In the genomic region with DNA sequence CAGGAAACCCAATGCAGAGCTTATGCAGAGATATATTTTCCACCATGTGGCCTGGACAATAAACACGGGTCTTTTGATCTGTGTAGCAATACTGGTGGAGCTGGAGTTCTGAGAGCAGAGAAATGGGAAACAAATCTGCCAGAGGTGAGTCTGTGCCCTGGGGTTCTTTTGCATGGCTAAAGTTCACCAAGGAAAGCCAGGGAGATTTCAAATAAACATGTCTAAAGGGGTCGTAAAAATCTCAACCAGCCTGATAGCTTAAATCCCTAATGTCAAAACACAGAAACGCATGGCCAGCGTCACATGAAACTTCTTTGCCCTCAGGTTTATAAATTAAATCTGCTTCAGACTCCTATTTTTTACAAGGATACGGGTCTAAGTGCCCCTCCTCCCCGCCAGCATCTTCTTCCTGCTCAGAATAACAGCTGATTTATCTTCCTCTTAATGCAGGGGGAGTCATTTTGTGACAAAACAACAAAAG, we compare ENCODE assay signal across 10 mouse cellular contexts.
DNase-seq lines count a peak whose midpoint lies in the region; ATAC-seq and TF ChIP-seq lines count a peak whose summit lies in the region.
"Had no signal": no experiment of that assay in that cellular context is flagged by ENCODE, and none has a peak within 500 bp of the region (broad histone marks: within the 10 kb centered on the region; RNA-seq: fewer than 3 reads in every experiment).

No protein-coding gene starts in this region.

- WGBS in hindbrain, postnatal 0 days: 57% methylated on average over 6 of the region's 6 CpGs

- no peak for DNase-seq in gastrocnemius, adult 2 months
- no peak for DNase-seq in gastrocnemius, adult 8-10 months (ENCODE audit: low spot score in 2 of 2)
- DNase-seq in embryo, embryonic 9.5 days (ENCODE audit: extremely low spot score): peak; percentile 26
- no peak for DNase-seq in hindbrain, postnatal 0 days (ENCODE audit: low spot score)
- DNase-seq in T-cell, adult 2 months (ENCODE audit: low spot score): no peak
- DNase-seq in layer of hippocampus, postnatal 25 days (ENCODE audit: extremely low spot score in 1 of 2, low spot score in 1 of 2): no peak
- DNase-seq: liver, embryonic 13.5 days; right cerebral cortex, adult 18-20 months had no signal

- no peak for TF ChIP-seq CTCF in gastrocnemius, adult 2 months (IDR thresholded peaks at IDR 0.05)
- no peak for TF ChIP-seq CTCF in hindbrain, postnatal 0 days (IDR thresholded peaks at IDR 0.05; ENCODE audit: low read depth)

- H3K79me2 ChIP-seq in myocyte (ENCODE audit: control insufficient read depth, insufficient read depth): no peaks in the 10 kb centered on the region

- peak overlapping the region; percentile 46 for H3K4me3 ChIP-seq in gastrocnemius, adult 2 months
- H3K4me3 ChIP-seq in hindbrain, postnatal 0 days (ENCODE audit: low read length): no peak overlapping the region
- H3K4me3 ChIP-seq in myocyte: no peak overlapping the region
- H3K4me3 ChIP-seq: liver, embryonic 13.5 days had no signal

- H3K4me1 ChIP-seq in hindbrain, postnatal 0 days (ENCODE audit: insufficient read depth, low read length): 0 out of 2 replicates have a peak, but pooled peaks cover 4% of the 10 kb centered on the region
- H3K4me1 ChIP-seq: liver, embryonic 13.5 days had no signal

- H3K9ac ChIP-seq in hindbrain, postnatal 0 days (replicated peaks; ENCODE audit: low read length): no peak overlapping the region
- H3K9ac ChIP-seq: liver, embryonic 13.5 days had no signal

- intact Hi-C loops in gastrocnemius, adult 2 months (cut with DNase I): no loop called here

- H3K27ac ChIP-seq in gastrocnemius, adult 2 months: no peak overlapping the region
- H3K27ac ChIP-seq in hindbrain, postnatal 0 days: no peak overlapping the region
- H3K27ac ChIP-seq: liver, embryonic 13.5 days had no signal

- H3K27me3 ChIP-seq in hindbrain, postnatal 0 days (ENCODE audit: insufficient read depth, low read length): no peaks in the 10 kb centered on the region
- no peaks in the 10 kb centered on the region for H3K27me3 ChIP-seq in myocyte (ENCODE audit: control insufficient read depth, insufficient read depth, insufficient read length)
- H3K27me3 ChIP-seq: liver, embryonic 13.5 days had no signal

- H3K4me2 ChIP-seq in hindbrain, postnatal 0 days (ENCODE audit: low read depth, low read length): peak overlapping the region; percentile 26
- peak overlapping the region; percentile 38 for H3K4me2 ChIP-seq in myocyte (ENCODE audit: low read depth)
- H3K4me2 ChIP-seq: liver, embryonic 13.5 days had no signal

- H3K9me3 ChIP-seq in hindbrain, postnatal 0 days (ENCODE audit: low read length): no peaks in the 10 kb centered on the region
- H3K9me3 ChIP-seq: liver, embryonic 13.5 days had no signal

- ATAC-seq in hindbrain, postnatal 0 days: no peak
- ATAC-seq in cerebellum, adult (ENCODE audit: insufficient number of reproducible peaks, low FRiP score, low TSS enrichment): no peak

- no peaks in the 10 kb centered on the region for H3K36me3 ChIP-seq in hindbrain, postnatal 0 days (ENCODE audit: insufficient read depth, low read length)
- H3K36me3 ChIP-seq in myocyte (ENCODE audit: control insufficient read depth, insufficient read depth): no peaks in the 10 kb centered on the region
- H3K36me3 ChIP-seq: liver, embryonic 13.5 days had no signal

- H3ac ChIP-seq in myocyte (ENCODE audit: control insufficient read depth, insufficient read length): no peak overlapping the region

- TF ChIP-seq POLR2A in myocyte (IDR thresholded peaks at IDR 0.05; ENCODE audit: insufficient read length, low read depth): no peak

TF ChIP-seq in myocyte, 11 proteins besides CTCF, POLR2A, EP300 and RAD21:
- TF ChIP-seq POLR2AphosphoS2 (IDR thresholded peaks at IDR 0.05; ENCODE audit: insufficient read length, low read depth): no peak
- TF ChIP-seq MYOG (IDR thresholded peaks at IDR 0.05; ENCODE audit: control insufficient read depth in 1 of 3, insufficient read depth in 1 of 3, insufficient read length in 2 of 3, low read depth in 2 of 3): no peak
- TF ChIP-seq TCF12 (IDR thresholded peaks at IDR 0.05; ENCODE audit: insufficient read depth, poor library complexity, severe bottlenecking): no peak
- TF ChIP-seq SRF (IDR thresholded peaks at IDR 0.05; ENCODE audit: control insufficient read depth, insufficient read length, low read depth): no peak
- no peak for TF ChIP-seq CEBPB (IDR thresholded peaks at IDR 0.05; ENCODE audit: insufficient read depth, poor library complexity, severe bottlenecking)
- TF ChIP-seq USF1 (IDR thresholded peaks at IDR 0.05; ENCODE audit: low read depth): no peak
- no peak for TF ChIP-seq MYOD1 (IDR thresholded peaks at IDR 0.05; ENCODE audit: control insufficient read depth in 1 of 3, insufficient read length in 2 of 3, low read depth in 2 of 3)
- no peak for TF ChIP-seq MAX (IDR thresholded peaks at IDR 0.05; ENCODE audit: low read depth)
- TF ChIP-seq TCF3 (IDR thresholded peaks at IDR 0.05; ENCODE audit: insufficient read length, low read depth): no peak
- no peak for TF ChIP-seq REST (IDR thresholded peaks at IDR 0.05; ENCODE audit: insufficient read depth, insufficient read length)
